Mouse (Mus musculus) kidney, postnatal 4 days (tissue): Measurements from ENCODE around the gene Gars.
A peak's percentile ranks its signal among the peaks of the same experiment; 100 is the strongest.

Experiments
- DNase-seq, 2 experiments: peaks; one replicate each; pipeline ENCODE4 v3.0.0; 2021; ENCODE audit warnings: mixed read lengths in 2 of 2

Gene Gars

GRCm38 (mm10) chr6:55037799-55038670 lies at the start of gene Gars:
Gene Gars, plus strand, starts transcription at chr6:55038007.
- DNase-seq, result peak; percentile 87 to 93

GRCm38 (mm10) chr6:54988141-54988540 lies 49.7 kb upstream of the Gars start:
- DNase-seq, result no peak

GRCm38 (mm10) chr6:54991189-54991588 lies 46.6 kb upstream of the Gars start:
- no peak for DNase-seq

DNA sequence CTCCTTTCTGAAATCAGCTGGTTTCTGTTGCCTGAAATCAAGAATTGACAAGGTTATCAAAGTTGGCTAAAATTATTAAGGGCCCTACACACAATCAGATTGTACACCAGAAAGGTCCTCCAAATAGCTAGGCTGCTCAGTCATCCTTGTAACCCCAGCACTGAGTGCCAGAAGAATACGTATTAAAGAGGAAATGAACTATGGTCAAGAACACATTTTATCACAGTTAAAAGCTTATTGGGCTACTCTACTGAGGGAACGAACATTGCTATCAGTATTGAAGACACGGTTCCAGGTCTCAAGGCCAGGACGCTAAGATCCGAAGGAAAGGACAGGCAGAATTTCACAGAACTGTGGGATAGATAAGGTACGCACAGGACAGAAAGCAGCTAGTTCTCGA lies 45.7 kb upstream of the Gars start:
- DNase-seq, result no peak

DNA sequence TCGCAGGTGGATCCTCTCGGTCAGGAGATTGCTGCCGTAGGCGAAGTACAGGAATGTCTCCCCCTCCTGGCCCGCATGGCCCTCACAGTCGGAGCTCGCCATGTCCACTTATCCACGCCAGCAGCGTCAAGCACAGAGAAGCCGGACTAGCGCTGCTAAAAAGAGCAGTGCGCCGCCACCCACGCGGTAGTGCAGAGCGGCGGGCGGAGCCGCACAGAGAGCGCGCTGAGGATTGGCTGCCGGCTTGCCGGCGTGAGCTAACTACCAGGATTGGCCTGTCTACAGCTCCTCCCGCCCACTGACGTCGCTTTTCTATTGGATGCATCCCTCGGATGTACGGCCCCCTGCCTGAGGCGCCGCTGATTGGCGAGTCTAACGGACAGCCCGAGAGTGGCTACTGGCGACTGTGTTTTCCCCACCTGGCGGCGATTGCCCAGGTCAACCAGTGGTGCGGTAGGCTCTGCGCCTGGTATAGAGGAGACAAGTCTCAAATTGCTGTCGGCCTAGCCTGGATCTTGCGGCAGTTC lies 45.0 kb upstream of the Gars start, which contains the start of gene Ggct:
TSS of gene Ggct (minus strand) at position 217 of the 527 bp plus-strand sequence.
- peak; percentile 94 to 97 for DNase-seq

DNA sequence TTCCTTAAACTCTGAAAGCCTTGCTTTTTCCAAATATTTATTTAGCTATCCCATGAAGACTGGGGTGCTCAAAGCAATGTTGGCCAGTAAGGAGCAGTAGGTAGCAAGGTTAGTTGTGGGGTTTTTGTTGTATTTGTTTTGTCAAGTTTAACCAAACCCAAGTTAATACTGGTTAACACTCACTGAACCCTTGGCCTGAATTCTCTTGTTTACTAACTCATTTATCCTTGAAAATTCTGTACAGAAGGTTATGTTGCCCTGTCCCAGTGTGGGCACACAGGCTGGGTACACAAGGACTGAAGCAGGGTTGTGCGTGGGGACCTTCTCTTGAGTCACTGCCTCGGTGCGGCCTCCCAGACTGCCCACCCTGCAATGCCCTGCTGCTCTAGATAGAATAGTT lies 41.4 kb upstream of the Gars start:
- no peak for DNase-seq

GRCm38 (mm10) chr6:54997726-54998125 lies 40.1 kb upstream of the Gars start:
- DNase-seq, result peak in 1 of 2 experiments; percentile 10

GRCm38 (mm10) chr6:55001320-55001719 lies 36.5 kb upstream of the Gars start:
- DNase-seq, result no peak

- DNase-seq, result no peak
These were observed 35.4 kb upstream of the Gars start for GRCm38 (mm10) chr6:55002438-55002837.

DNA sequence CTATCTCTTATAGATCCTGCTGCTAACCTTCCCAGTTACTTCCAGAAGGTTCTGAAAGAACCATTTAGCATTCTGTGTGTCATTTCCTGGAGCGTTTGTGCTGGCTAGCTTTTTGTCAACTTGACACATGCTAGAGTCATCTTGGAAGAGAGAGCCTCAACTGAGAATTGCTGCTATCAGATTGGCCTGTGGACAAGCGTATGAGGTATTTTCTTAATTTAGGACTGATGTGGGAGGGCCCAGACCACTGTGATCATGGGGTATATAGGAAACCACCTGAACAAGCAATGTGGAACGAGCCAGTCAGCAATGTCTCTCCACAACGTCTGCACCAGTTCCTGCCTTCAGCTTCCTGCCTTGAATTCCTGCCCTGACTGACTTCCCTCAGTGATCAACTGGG lies 34.2 kb upstream of the Gars start:
- no peak for DNase-seq

- DNase-seq, result no peak
These were observed 29.4 kb upstream of the Gars start for GRCm38 (mm10) chr6:55008401-55008800.

GRCm38 (mm10) chr6:55009391-55010230 lies 28.2 kb upstream of the Gars start:
- peak in 1 of 2 experiments; percentile 10 for DNase-seq

GRCm38 (mm10) chr6:55010330-55011091 lies 27.3 kb upstream of the Gars start:
- no peak for DNase-seq

- DNase-seq, result no peak
These were observed 25.3 kb upstream of the Gars start for GRCm38 (mm10) chr6:55012516-55012915.

- DNase-seq, result no peak
These were observed 23.6 kb upstream of the Gars start for GRCm38 (mm10) chr6:55014184-55014583.

DNA sequence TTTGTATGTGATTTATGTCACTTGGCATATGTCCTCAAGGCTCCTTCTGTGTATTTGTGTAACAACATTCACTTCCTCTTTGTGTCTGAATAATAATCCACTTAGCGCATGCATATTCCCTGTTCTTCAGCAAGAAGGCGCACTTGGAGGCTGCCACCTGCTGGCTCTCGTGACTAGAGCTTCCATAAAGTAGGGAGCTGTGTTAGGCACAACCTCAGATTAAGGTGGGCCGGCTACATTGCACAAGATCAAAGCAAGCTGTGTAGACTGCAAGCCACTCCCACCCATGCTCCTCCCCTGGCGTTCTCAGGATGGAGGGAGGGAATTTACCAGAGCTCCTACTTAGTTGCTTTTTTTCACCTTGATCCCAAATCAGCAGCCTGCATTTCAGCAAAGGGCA lies 21.6 kb upstream of the Gars start:
- peak; percentile 66 to 77 for DNase-seq

DNA sequence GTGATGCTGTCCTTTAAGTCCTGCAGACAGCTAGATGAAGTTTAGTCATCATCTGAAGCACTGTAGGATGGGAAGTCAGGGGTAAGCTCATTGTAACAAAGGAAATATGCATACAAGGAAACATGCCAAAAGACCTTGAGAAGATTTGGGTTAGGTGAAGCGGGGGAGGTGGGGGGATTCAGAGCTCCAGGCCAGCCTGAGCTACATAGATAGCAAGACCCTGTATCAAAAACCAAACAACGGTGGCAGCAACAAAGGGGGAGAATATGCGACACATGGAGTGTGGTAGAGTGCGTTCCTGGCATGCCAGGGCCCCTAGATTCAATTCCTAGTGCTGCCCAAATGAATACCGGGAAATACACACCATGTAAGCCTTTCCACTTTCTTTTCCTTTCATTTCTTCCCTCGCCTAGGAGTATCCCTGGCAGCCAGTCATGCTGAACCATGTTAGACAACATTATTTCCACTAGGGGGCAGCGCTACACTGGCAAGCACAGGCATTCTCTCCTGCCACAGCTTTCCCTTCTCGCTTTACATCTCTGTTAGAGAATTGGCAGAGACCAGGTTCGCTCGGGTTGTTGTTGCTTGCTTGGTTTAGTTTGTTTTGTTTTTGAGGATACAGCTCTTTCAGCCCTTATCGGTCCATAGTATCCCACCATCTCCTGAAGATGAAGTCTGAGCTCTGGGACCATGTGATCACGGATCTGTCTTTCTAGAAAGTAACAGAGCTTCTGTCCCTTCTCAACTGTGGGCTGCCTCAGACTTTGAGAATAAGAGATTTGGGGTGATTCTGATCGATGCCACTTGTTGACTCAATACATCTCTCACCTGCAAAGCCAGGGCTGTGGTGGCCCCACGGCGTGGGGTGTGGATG lies 20.9 kb upstream of the Gars start:
- peak; percentile 61 to 74 for DNase-seq

DNA sequence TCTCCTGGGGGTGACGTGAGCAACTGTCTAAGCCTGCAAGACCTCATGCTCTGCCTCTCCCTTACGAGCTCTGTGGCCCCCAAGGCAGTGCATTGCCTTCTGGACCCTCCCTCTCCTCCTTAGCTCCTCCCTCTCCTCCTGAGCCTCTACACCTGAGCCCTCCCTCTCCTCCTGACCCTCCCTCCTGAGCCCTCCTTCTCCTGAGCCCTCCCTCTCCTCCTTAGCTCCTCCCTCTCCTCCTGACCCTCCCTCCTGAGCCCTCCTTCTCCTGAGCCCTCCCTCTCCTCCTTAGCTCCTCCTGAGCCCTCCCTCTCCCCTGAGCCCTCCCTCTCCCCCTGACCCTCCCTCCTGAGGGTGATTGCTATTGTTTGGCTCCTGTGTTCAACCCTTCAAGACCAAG lies 19.4 kb upstream of the Gars start:
- DNase-seq, result no peak

- no peak for DNase-seq
These were observed 16.0 kb upstream of the Gars start for GRCm38 (mm10) chr6:55021806-55022205.

- DNase-seq, result peak in 1 of 2 experiments; percentile 15
These were observed 10.2 kb upstream of the Gars start for GRCm38 (mm10) chr6:55027642-55028041.

DNA sequence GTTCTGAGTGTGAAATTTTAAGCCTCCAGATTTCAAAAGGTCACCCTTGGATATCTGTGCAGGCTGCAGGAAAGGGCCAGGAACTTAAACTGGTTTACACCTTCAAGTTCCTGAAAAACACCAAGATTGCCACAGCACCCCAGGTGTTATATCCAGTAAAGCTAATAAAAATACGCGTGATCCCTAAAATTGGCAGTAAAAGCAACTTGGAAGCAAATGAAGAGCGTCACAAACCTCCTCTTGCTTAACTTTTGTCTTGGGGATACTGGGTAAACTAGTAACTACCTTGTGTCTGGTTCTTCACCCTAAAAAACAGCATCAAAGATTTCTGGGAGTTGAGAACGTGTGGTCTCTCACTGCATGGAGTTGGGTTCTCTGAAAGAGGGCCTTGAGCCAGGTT lies 1.1 kb upstream of the Gars start:
- DNase-seq, result no peak
